Mouse (Mus musculus) small intestine, adult 2 months (tissue): Measurements from ENCODE around the gene Gcsam. TPM values are rescaled to one million over a fixed set of nuclear protein-coding genes. Genes with fewer than 3 reads are reported as not detected.

ENCODE experiments used
- H3K27ac ChIP-seq: fragments of 200-500 bp; 2 replicates; pipeline ENCODE4 v1.5.1; 2012; ENCODE audit warnings: low read depth, low read length, control low read depth, inconsistent platforms; ENCODE audit not compliant: insufficient read depth
- H3K27me3 ChIP-seq: fragments of 200-500 bp; 2 replicates; pipeline ENCODE4 v1.6.1; 2012; ENCODE audit warnings: mild to moderate bottlenecking, moderate library complexity, low read length, inconsistent platforms; ENCODE audit not compliant: control insufficient read depth, insufficient read depth
- H3K36me3 ChIP-seq: fragments of 200-500 bp; 2 replicates; pipeline ENCODE4 v1.6.1; 2012; ENCODE audit warnings: mild to moderate bottlenecking, low read length, control low read depth, inconsistent platforms; ENCODE audit not compliant: control insufficient read depth, insufficient read depth
- H3K4me1 ChIP-seq: fragments of 200-500 bp; 2 replicates; pipeline ENCODE4 v1.6.1; 2012; ENCODE audit warnings: low read length, inconsistent platforms, mixed read lengths; ENCODE audit not compliant: control insufficient read depth, insufficient read depth, insufficient read length
- H3K4me3 ChIP-seq: fragments of 200-500 bp; 2 replicates; pipeline ENCODE4 v1.5.1; 2012; ENCODE audit warnings: low read depth, mild to moderate bottlenecking, control low read depth, inconsistent platforms, low read length, moderate library complexity
- CTCF ChIP-seq: fragments of 200-500 bp; IDR thresholded peaks from 2 replicates; pipeline ENCODE4 v1.5.1; 2012; ENCODE audit warnings: low read depth, mild to moderate bottlenecking, control low read depth, inconsistent platforms, low read length, moderate library complexity, mixed read lengths; ENCODE audit not compliant: insufficient replicate concordance, insufficient read length; ENCODE audit errors: extremely low read depth
- POLR2A ChIP-seq: fragments of 200-500 bp; IDR thresholded peaks from 2 replicates; pipeline ENCODE4 v1.6.1; 2012; ENCODE audit warnings: low read depth, mild to moderate bottlenecking, control low read depth, inconsistent platforms, low read length, moderate library complexity
- WGBS: fragments of 180-500 bp; shearing (Covaris S2); methylation state at CpG from one replicate; pipeline ENCODE4 v1.1.7; 2018; 5-methylcytosine and 5-hydroxymethylcytosine counted together
- polyA plus RNA-seq: library from polyadenylated mRNA; depleted of rRNA; stranded (reverse); fragments of >200 nt; gene quantifications from 2 replicates; pipeline ENCODE4 v1.2.3, GENCODE M21; 2012; rRNA removed

Gcsam gene
- polyA plus RNA-seq, 1 experiment = 0.11 TPM

DNA sequence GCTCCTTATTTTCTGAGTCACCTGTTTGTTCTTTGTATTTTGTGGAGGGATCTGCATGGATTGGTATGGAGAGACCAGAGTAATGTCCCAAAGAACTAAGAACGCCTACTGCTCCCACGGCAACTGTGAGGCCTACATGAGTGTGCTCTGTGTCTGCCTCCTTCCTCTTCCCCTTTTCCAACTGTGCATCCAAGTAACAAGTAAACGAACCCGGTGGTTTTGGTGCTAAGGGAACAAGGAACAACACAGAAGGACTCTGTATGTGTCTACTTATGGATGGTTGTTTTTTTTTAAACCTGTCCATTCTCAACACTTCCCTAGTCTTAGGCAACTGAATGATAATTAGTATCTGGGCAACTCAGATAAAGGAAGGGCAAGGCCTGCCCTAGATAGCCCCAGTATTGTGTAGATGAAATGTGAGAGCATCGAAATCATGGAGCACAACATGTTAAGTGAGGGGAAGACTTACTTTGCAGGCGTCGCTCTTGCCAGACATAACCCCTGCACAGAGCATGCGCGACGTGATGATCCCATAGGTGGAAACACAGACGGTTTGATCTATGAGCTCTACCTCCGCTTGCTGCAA is 47.5 kb downstream of the Gcsam start:
- Histone ChIP-seq H3K27ac (peak overlapping the region; percentile 85), H3K4me3 (no peak overlapping the region), H3K4me1 (peaks cover 21% of the 10 kb centered on the region; the same call in 1 of the 2 replicates), H3K27me3 (no peaks in the 10 kb centered on the region), H3K36me3 (no peaks in the 10 kb centered on the region)
- 40% methylated on average over 12 of the region's 12 CpGs for WGBS
- TF ChIP-seq CTCF (no peak), POLR2A (no peak)

DNA sequence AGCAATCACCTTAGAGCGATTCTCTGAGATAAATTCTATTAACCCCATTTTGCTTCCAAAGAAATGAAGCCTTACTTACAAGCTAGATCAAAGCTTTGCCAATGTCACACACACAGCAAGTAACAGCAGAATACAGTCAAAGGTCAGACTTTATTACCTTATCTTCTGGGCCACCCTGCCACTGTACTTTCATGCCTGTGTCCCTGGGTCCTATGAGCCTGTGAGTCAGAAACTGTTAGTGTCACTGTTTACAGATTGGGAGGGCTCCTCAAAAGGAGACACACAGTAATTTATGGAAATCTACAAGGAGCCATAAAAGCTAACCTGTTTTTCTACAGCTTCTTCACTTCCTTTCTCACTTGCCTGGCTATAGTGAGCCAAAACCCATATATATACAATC is 48.1 kb downstream of the Gcsam start:
- no peak overlapping the region for H3K4me3 ChIP-seq
- no peaks in the 10 kb centered on the region for H3K27me3 ChIP-seq
- 38% methylated on average over 1 of the region's 1 CpGs for WGBS
- H3K4me1 ChIP-seq = peaks cover 24% of the 10 kb centered on the region; the same call in 1 of the 2 replicates
- no peak for TF ChIP-seq POLR2A
- TF ChIP-seq CTCF = no peak
- no peaks in the 10 kb centered on the region for H3K36me3 ChIP-seq
- peak overlapping the region; percentile 85 for H3K27ac ChIP-seq

DNA sequence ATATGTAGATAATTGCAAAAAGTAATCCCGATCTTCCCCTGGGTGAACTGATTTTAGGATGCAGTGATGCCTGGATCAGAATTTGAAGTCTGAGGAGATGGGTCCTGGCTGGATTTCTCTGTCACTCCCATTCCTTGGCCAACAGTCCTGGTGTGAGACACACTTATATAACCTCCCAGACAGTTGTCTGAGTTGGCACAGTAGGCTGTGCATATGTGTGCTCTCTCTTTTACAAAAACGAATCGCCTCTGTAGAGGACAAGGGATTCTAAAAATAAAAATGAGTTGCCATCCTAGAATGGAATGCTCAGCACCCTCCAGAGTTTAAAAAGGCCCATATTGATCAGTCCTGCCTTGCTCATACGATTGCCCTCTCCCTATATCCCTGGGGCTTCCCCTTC is 49.4 kb downstream of the Gcsam start:
- no peak for TF ChIP-seq POLR2A
- no peak for TF ChIP-seq CTCF

DNA sequence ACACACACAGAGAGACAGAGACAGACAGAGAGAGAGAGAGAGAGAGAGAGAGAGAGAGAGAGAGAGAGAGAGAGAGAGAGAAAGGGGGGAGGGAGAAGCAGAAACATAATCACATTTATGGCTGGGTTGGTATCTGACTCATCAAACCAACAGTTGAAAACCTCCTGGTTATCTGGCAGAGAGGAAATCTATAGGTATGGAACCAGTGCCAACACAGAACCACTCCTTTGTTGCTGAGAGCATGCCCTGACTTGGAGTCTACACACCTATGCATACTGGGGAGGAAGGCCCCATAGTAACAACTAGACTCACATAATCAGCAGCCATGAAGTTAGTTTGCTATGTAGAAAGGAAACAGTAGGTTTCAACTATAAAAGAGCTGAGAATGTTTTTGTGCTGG is 52.2 kb downstream of the Gcsam start:
- H3K27me3 ChIP-seq = no peaks in the 10 kb centered on the region
- TF ChIP-seq POLR2A = no peak
- no peak for TF ChIP-seq CTCF

More for the DNA sequence above, 49.4 kb downstream of the Gcsam start:
- 86% methylated on average over 4 of the region's 4 CpGs for WGBS
- Histone ChIP-seq H3K4me3 (no peak overlapping the region), H3K27ac (no peak overlapping the region), H3K4me1 (peaks cover 24% of the 10 kb centered on the region; the same call in 1 of the 2 replicates), H3K36me3 (no peaks in the 10 kb centered on the region), H3K27me3 (no peaks in the 10 kb centered on the region)

DNA sequence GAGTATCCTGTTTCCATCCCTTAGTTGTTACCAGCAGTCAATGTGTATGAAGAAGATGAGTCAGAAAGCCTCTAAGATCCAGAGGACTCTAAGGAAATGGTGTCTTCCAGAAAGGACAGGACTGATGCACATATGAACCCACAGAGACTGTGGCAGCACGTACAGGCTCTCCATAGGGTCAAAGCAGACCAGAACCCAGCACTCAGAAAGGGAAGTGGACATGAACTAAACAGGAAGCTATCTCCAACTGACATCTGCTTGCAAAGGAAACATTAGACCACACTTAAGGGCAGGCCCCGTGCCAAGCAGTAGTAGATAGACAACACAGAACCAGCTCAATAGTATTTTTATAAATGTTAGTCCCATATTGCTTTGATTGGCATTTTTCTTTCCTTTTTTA is 56.0 kb downstream of the Gcsam start:
- peaks cover 17% of the 10 kb centered on the region; the same call in 1 of the 2 replicates for H3K4me1 ChIP-seq
- no peak overlapping the region for H3K27ac ChIP-seq

More for the DNA sequence above, 52.2 kb downstream of the Gcsam start:
- H3K36me3 ChIP-seq = no peaks in the 10 kb centered on the region
- H3K4me1 ChIP-seq = peaks cover 21% of the 10 kb centered on the region; the same call in 1 of the 2 replicates
- no peak overlapping the region for H3K4me3 ChIP-seq
- H3K27ac ChIP-seq = peak overlapping the region; percentile 32; the same call in 1 of the 2 replicates

DNA sequence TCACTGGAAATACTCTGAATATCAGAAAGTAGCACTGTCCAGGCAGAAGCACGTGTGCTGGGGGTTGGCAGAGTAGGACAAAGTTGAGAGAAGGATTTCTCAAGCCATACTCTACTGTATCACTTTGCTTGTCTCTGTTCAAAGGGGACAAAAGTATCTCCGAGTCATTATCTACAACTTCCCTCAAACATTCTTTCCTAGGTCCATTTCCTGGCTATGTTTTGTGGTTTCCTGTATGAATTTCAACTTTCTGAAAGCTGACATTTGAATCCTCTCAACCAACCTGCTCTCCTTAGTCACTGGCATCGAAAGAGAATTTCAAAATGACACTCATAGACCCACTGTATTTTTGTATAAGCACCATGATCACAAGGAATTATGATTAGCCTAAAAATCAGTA is 58.0 kb downstream of the Gcsam start:
- no peak for TF ChIP-seq POLR2A
- no peak for TF ChIP-seq CTCF
- H3K27me3 ChIP-seq = no peaks in the 10 kb centered on the region
- whole genome bisulfite sequencing = 65% methylated on average over 3 of the region's 3 CpGs
- no peak overlapping the region for H3K4me3 ChIP-seq
- H3K27ac ChIP-seq = no peak overlapping the region
- no peaks in the 10 kb centered on the region for H3K36me3 ChIP-seq
- H3K4me1 ChIP-seq = peaks cover 11% of the 10 kb centered on the region; the same call in 1 of the 2 replicates

More for the DNA sequence above, 56.0 kb downstream of the Gcsam start:
- TF ChIP-seq CTCF (no peak), POLR2A (no peak)
- 64% methylated on average over 2 of the region's 2 CpGs for WGBS
- Histone ChIP-seq H3K4me3 (no peak overlapping the region), H3K27me3 (no peaks in the 10 kb centered on the region), H3K36me3 (no peaks in the 10 kb centered on the region)

DNA sequence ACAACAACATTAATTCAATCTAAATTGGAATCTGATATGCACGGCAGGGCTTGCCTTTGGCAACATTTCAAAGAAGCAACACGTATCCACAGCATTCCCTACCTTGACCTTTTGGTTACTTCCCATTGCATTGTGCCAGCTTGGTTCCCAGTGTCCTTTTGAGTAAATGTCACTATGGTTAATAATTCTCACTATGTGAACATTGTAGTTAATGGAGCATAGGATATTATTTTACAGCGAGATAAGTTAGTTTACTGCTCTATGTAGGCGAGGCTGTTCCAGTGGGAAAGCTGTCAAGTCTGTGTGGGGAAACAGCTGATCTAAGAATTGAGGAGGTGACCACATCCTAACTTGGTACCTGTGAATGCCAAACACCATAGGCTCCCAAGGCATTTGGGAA is 59.8 kb downstream of the Gcsam start:
- TF ChIP-seq CTCF = no peak
- TF ChIP-seq POLR2A = no peak
- H3K4me3 ChIP-seq = no peak overlapping the region
- H3K4me1 ChIP-seq = peaks cover 8% of the 10 kb centered on the region; the same call in 1 of the 2 replicates
- H3K36me3 ChIP-seq = no peaks in the 10 kb centered on the region
- WGBS = 21% methylated on average over 4 of the region's 4 CpGs
- no peaks in the 10 kb centered on the region for H3K27me3 ChIP-seq
- H3K27ac ChIP-seq = 0 out of 2 replicates have a peak overlapping the region, but pooled peaks have one; percentile 1

Other genes starting within 250 kb of the Gcsam start
- 12.0 and 29.2 TPM in 2 replicates for gene Cd200, start 201.3 kb upstream of the Gcsam start, polyA plus RNA-seq
- gene Gm609, start 117.4 kb upstream of the Gcsam start, polyA plus RNA-seq = 0.50 and 2.2 TPM in 2 replicates
- 0.93 and 1.6 TPM in 2 replicates for gene Gm17783, start 78.3 kb upstream of the Gcsam start, polyA plus RNA-seq
- gene Slc9c1, start 75.1 kb upstream of the Gcsam start, polyA plus RNA-seq = not detected in 2 replicates
- 1.3 and 2.1 TPM in 2 replicates for gene BC016579, start 43.7 kb downstream of the Gcsam start, polyA plus RNA-seq
- gene Tmprss7, start 83.3 kb downstream of the Gcsam start, polyA plus RNA-seq = 0.10 and 0.20 TPM in 2 replicates
- 0.55 and 0.63 TPM in 2 replicates for gene Tagln3, start 114.2 kb downstream of the Gcsam start, polyA plus RNA-seq
- 1.1 and 2.4 TPM in 2 replicates for gene Abhd10, start 132.6 kb downstream of the Gcsam start, polyA plus RNA-seq